Mouse (Mus musculus) v-Abl transformed pro-B cells (cell line): ENCODE results near the gene 1700025G04Rik.

ENCODE experiments used
- in situ Hi-C, 2 experiments: fragments of 400-800 bp; cut with MboI; formaldehyde crosslinking; loops; one replicate each; pipeline ENCODE4 v1.15.1; 2025; ENCODE audit not compliant: unreplicated experiment in 2 of 2

Gene 1700025G04Rik

GRCm38 (mm10) chr1:152004509-152004908, 85.4 kb downstream of the 1700025G04Rik start:
- in situ Hi-C loops: no loop called here

- in situ Hi-C loops: no loop called here
Measured at GRCm38 (mm10) chr1:152000461-152000860, 89.5 kb downstream of the 1700025G04Rik start.

GRCm38 (mm10) chr1:151999424-151999842, 90.5 kb downstream of the 1700025G04Rik start:
- in situ Hi-C loops: no loop called here

- in situ Hi-C loops: no loop called here
Measured at GRCm38 (mm10) chr1:151998721-151999206, 91.2 kb downstream of the 1700025G04Rik start.

GRCm38 (mm10) chr1:151997591-151997990, 92.3 kb downstream of the 1700025G04Rik start:
- in situ Hi-C loops: no loop called here

- in situ Hi-C loops: no loop called here
Measured at GRCm38 (mm10) chr1:151995948-151996697, 93.8 kb downstream of the 1700025G04Rik start.

GRCm38 (mm10) chr1:151994271-151994670, 95.7 kb downstream of the 1700025G04Rik start:
- in situ Hi-C loops: no loop called here

GRCm38 (mm10) chr1:151991505-151991904, 98.4 kb downstream of the 1700025G04Rik start:
- in situ Hi-C loops: no loop called here

GRCm38 (mm10) chr1:151990615-151991014, 99.3 kb downstream of the 1700025G04Rik start:
- in situ Hi-C loops: no loop called here

GRCm38 (mm10) chr1:151988713-151989112, 101.2 kb downstream of the 1700025G04Rik start:
- in situ Hi-C loops: no loop called here

- in situ Hi-C loops: no loop called here
Measured at GRCm38 (mm10) chr1:151988066-151988465, 101.9 kb downstream of the 1700025G04Rik start.

- in situ Hi-C loops: no loop called here
Measured at GRCm38 (mm10) chr1:151986024-151986778, 103.7 kb downstream of the 1700025G04Rik start.

- in situ Hi-C loops: no loop called here
Measured at GRCm38 (mm10) chr1:151985056-151985455, 104.9 kb downstream of the 1700025G04Rik start.

GRCm38 (mm10) chr1:151983991-151984390, 105.9 kb downstream of the 1700025G04Rik start:
- in situ Hi-C loops: no loop called here

GRCm38 (mm10) chr1:151980498-151980897, 109.4 kb downstream of the 1700025G04Rik start:
- in situ Hi-C loops: no loop called here

GRCm38 (mm10) chr1:151979803-151980456, 110.0 kb downstream of the 1700025G04Rik start:
- in situ Hi-C loops: no loop called here

GRCm38 (mm10) chr1:151978751-151979150, 111.2 kb downstream of the 1700025G04Rik start:
- in situ Hi-C loops: no loop called here

GRCm38 (mm10) chr1:151977596-151977995, 112.3 kb downstream of the 1700025G04Rik start:
- in situ Hi-C loops: no loop called here

- in situ Hi-C loops: no loop called here
Measured at GRCm38 (mm10) chr1:151976850-151977249, 113.1 kb downstream of the 1700025G04Rik start.

GRCm38 (mm10) chr1:151975418-151976379, 114.2 kb downstream of the 1700025G04Rik start:
- in situ Hi-C loops: no loop called here
